Mouse (Mus musculus): Measurements from ENCODE around the gene Polg2.
"Not testable (repeated sequence)": the region's sequence is repeated elsewhere in the genome, so short reads cannot be mapped to it uniquely, and the experiment has no call there.

Gene Polg2

GRCm38 (mm10) chr11:106788775-106789459, 9.6 kb upstream of the Polg2 start, which contains the start of the genes Ddx5 and Cep95:
TSS of gene Ddx5 (minus strand) at chr11:106789185.
TSS of gene Cep95 (plus strand) at chr11:106789252.
- peak; percentile 98 to 99 for DNase-seq

- DNase-seq: peak; percentile 100
These were observed 8.9 kb upstream of the Polg2 start for GRCm38 (mm10) chr11:106788026-106788774.

GRCm38 (mm10) chr11:106787131-106788025, 8.0 kb upstream of the Polg2 start:
- DNase-seq: peak; percentile 90 to 93

GRCm38 (mm10) chr11:106785043-106785442, 5.7 kb upstream of the Polg2 start:
- no peak for DNase-seq

GRCm38 (mm10) chr11:106784476-106784875, 5.1 kb upstream of the Polg2 start:
- no peak for DNase-seq

- no peak for DNase-seq
These were observed 3.8 kb upstream of the Polg2 start for GRCm38 (mm10) chr11:106782841-106783764.

GRCm38 (mm10) chr11:106782271-106782670, 2.9 kb upstream of the Polg2 start:
- not testable (repeated sequence) for DNase-seq

- no peak for DNase-seq
These were observed 1.4 kb upstream of the Polg2 start for GRCm38 (mm10) chr11:106780590-106781220.

GRCm38 (mm10) chr11:106780089-106780425, 720 bp upstream of the Polg2 start:
- DNase-seq: no peak

GRCm38 (mm10) chr11:106778589-106779387, 549 bp downstream of the Polg2 start:
- DNase-seq: no peak

GRCm38 (mm10) chr11:106778132-106778531, 1.2 kb downstream of the Polg2 start:
- no peak for DNase-seq

- no peak for DNase-seq
These were observed 1.9 kb downstream of the Polg2 start for GRCm38 (mm10) chr11:106777395-106777794.

- no peak for DNase-seq
These were observed 2.4 kb downstream of the Polg2 start for GRCm38 (mm10) chr11:106776960-106777359.

- DNase-seq: no peak
These were observed 6.3 kb downstream of the Polg2 start for GRCm38 (mm10) chr11:106773061-106773460.

GRCm38 (mm10) chr11:106770195-106770974, 9.0 kb downstream of the Polg2 start:
- no peak for DNase-seq

GRCm38 (mm10) chr11:106767516-106767915, 11.8 kb downstream of the Polg2 start:
- no peak for DNase-seq

GRCm38 (mm10) chr11:106766611-106767162, 12.7 kb downstream of the Polg2 start:
- DNase-seq: no peak

GRCm38 (mm10) chr11:106762800-106763185, 16.5 kb downstream of the Polg2 start:
- DNase-seq: no peak

GRCm38 (mm10) chr11:106762139-106762799, 17.1 kb downstream of the Polg2 start:
- no peak for DNase-seq

Data from cerebellum, postnatal 25 days (tissue).